Mouse (Mus musculus): ENCODE data around the gene Rpl27.
"Not testable (repeated sequence)": the region's sequence is repeated elsewhere in the genome, so short reads cannot be mapped to it uniquely, and the experiment has no call there.

Rpl27 gene

DNA sequence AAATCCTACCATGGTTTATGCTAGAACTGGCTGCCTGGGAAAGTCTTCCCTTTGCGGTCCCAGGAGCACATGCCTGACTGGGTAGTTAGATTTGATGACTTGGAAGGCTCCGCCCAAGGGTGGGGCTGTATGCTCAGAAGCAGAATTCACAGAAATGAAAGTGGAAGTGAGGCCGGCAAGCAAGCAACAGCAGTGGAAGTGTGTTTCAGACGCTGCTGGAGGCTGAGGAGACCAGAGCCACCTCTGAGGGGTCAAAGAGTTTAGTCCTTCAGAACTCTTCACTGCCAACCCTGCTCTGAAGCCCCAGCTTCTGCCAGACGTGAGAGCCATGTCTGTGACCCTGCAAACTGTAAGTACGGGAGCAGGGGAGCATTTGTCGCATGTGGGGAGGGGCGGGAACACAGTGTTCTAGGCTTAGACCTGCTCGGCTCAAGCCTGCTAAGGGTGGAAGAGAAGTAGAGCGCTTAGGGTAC, 6.2 kb downstream of the Rpl27 start, which contains the start of gene Ifi35:
TSS of gene Ifi35 (plus strand) at position 134 of the 473 bp plus-strand sequence.
- no peak for DNase-seq

DNA sequence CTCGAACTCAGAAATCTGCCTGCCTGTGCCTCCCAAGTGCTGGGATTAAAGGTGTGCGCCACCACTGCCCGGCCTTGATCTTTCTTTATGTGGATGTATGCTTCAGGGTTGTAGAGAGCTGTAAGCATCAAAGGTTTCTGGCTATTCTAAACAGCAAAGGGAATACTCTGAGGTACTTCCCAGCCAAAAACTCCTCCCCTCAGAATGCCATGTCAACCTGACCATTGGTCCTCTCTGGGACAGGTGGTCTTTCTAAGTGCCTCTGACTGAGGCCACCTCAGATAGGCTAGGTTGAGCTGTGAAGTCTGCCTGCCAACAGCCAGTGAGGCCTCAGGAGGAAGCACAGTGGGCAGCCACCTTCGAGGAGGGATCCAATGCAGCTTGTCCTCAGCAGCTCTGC, 6.8 kb downstream of the Rpl27 start:
- DNase-seq = no peak

DNA sequence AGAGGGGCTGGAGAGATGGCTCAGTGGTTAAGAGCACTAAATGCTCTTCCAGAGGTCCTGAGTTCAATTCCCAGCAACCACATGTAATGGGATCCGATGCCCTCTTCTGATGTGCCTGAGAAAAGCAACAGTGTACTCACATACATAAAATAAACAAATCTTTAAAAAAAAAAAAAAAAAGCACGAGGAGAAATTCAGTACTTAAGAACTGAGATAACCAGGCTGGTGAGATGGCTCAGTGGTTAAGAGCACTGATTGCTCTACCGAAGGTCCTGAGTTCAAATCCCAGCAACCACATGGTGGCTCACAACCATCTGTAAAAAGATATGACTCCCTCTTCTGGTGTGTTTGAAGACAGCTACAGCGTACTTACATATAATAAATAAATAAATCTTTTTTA, 7.5 kb downstream of the Rpl27 start:
- DNase-seq = not testable (repeated sequence)

DNA sequence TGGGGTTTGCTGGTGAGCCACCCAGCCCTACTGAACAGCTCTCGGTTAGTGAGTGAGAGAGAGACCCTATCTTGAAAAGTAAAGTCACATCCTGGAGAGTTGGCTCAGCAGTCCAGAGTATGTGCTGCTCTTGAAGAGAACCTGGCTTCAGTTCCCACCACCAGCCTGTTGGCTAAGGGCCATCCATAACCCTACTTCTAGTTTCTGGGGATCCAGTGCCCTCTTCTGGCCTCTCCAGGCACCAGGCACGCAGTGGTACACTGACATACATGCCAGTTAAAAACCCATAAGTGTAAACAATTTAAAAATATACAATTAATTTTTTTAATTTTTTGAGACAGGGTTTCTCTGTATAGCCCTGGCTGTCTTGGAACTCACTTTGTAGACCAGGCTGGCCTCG, 8.3 kb downstream of the Rpl27 start:
- no peak for DNase-seq

DNA sequence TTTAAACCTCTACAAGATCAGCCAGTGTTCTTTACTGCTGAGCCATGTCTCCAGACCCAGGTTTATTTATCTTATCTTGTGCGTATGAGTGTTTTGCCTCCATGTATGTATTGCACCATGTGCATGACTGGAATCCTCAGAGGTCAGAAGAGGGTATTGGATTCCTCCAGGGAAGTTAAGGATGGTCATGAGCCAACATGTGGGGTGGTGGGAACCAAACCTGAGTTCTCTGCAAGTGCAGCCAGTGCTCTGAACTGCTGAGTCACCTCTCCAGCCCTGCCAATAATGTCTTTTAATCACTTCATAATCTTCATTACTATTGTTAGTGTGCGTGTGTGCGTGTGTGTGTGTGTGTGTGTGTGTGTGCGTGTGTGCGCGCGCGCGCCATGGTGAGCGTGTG, 9.4 kb downstream of the Rpl27 start:
- no peak for DNase-seq

DNA sequence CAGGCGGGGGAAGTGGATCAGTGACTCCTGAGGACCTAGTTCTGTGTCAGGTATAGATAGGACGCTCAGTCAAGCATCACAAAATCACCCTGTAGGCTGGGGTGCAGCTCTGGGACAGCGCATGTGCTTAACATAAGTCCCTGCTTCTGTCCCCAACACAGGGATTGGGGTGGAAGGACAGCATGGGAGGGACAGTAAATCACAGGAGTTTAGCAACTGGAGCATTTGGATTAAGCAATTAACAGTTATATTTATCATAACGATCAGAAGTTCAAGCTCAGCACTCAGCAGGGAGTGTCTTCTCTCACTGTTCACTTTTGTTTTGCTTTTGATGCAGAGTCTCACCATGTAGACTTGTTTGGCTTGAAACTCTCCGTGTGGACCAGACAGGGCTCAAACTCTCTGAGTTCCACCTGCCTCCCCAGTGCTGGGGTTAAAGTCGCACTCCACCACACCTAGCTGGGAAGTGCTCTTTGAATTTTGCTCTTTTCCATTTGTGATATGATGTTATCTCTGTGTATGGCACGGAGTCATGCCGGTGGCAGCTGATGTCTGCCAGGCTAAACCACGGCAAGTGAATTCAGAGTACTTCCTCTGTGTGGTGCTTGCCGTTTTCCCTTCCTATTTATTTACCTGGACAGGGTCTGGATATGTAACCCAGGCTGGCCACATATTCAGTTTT, 10.1 kb downstream of the Rpl27 start:
- no peak for DNase-seq

DNA sequence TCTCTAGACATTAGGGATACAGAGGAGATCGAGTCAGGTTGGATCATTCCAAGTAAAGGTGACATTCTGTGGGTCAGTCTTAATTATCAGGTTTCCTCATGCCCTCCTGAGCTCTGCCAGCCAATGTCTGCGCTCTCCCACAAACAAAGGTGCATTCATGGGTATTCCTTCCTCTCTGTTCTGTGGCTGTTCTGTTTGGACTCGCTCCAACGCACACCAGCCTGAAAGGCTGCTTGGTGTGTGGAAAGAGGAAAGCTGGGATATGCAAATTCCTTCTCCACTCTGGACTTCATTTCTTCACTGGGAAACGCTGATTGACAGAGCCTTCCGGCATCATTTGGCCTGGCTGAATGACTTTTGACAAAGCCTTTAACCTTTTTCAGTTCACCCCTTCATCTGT, 12.6 kb downstream of the Rpl27 start:
- no peak for DNase-seq

DNA sequence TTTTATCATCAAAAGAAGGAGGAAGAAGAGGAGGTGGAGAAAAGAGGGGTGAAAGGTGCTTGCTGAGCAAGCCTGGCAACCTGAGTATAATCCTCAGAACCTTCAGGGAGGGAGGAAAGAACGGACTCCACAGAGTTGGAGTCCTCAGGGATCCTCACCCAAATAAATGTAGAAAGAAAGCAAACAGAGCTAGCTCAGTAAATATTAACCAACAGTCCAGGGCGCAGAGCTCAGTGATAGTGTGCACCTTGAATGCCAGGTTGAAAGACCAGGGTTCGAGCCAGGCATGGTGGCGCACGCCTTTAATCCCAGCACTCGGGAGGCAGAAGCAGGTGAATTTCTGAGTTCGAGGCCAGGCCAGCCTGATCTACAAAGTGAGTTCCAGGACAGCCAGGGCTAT, 13.5 kb downstream of the Rpl27 start:
- DNase-seq = no peak

DNA sequence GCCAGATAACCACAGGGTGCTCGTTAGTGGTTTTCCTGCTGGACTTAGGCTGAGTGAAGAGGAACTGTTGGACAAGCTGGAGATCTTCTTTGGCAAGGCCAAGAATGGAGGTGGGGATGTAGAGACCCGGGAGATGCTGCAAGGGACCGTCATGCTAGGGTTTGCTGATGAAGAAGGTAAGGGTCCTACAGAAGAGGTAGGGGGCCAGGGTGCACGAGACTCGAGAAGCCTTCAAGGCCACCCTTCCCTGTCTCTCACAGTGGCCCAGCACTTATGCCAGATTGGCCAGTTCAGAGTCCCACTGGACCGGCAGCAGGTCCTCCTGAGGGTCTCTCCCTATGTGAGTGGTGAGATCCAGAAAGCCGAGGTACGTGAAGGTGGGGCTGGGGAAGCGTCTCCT, 15.5 kb downstream of the Rpl27 start:
- no peak for DNase-seq

DNA sequence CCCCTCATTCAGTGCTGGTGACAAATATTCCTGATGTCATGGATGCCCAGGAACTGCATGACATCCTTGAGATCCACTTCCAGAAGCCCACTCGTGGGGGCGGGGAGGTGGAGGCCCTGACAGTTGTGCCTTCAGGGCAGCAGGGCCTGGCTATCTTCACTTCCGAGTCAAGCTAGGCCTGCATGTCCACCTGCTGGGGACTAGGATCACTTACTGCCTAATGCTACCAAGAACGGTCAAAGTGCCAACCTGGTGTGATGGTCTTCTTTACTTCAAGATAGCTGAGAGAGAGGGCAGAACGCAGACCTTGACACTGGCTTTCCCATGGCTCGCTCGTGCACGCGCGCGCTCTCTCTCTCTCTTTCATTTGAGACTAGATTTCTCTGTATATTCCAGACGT, 16.1 kb downstream of the Rpl27 start:
- no peak for DNase-seq

DNA sequence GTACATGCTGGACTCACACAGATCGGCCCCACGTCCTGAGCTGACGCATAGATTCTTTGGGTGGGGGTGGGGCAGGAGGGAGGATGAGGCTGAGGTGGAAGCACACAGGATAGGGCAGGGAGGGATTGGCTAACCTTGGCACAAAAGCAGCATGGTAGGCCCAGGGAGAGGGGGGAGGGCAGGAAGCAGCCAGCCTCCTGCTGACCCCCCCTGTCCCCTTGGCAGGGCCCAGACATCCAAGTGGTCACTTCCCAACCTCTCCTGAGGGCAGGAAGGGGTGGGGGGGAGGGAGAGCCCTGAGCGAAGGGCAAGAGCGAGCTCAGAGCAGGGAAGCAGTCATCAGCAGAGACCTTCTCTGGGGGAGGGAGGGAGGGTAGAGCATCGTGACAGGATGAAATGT, 17.6 kb downstream of the Rpl27 start:
- DNase-seq = no peak

DNA sequence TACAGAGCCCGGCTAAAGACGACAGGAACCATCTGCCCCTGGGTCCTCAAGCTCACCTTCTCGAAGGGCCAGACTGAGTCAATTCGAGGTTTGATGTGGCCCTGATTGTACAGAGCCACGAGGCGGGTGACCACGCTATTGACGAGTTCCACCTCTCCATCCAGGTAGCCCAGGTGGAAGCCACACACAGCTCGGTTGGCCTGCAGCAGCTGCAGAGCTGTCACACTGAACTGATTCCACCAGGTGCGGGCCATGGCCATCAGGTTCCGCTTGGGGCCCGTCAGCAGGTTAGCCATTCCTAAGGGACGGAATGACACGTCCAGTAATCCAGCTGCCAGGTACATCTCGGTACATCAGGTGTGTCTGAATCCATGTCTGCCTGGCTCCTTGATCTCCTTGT, 18.2 kb downstream of the Rpl27 start:
- DNase-seq = no peak

DNA sequence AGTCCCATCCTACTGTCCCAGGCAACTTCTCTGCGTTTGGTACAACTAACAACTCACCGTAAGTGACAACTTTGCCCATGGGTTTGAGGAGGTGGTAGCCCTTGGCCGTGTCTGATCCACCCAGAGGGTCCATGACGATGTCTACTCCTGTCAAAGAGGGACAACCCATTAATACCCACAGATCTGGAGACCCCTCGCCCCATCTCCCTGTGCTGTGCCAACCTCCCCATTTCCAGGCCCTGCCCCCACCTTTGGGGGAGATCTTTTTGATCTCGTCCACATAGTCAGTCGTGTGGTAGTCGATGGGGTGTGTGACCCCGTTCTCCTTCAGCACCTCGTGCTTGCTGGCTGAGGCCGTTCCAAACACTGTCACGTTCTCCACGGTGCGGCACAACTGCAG, 20.0 kb downstream of the Rpl27 start:
- no peak for DNase-seq

DNA sequence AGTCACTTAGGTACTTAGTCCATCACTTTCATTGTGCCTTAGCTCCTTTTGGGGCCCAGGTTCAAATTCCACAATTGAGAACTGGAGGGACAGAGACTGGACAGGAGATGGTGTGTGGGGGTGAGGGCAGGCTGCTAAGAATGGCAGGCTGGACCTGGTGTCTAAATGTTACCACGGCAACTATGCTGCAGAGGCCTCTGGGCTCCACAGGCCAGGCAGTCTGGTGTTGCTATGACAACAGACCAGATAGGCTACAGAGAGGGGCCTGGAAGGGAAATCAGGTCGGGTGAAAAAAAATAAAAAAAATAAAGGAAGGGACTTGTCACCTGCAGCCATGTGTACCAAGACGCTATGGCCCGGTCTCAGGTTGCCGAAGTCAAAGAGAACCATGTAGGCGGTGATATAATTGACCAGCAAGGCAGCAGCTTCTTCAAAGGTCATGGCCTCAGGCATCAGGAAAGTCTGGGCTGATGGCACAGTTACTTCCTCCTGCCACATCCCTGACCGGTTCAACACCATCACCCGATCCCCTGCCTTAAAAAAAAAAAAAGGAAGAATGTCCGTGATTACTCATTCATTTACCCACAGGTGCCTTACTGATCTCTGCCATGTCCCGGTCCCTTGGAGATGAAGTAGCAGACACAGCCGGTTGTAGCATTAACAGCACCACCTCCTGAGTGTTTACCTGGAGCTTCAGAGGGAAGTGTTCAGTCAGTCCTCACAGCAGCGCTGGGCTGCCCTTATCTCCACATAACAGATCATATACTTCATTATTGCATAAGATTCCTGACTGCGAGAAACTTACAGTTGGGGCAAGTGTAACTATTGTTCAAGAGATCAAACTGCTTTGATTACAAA, 20.7 kb downstream of the Rpl27 start:
- DNase-seq = no peak

DNA sequence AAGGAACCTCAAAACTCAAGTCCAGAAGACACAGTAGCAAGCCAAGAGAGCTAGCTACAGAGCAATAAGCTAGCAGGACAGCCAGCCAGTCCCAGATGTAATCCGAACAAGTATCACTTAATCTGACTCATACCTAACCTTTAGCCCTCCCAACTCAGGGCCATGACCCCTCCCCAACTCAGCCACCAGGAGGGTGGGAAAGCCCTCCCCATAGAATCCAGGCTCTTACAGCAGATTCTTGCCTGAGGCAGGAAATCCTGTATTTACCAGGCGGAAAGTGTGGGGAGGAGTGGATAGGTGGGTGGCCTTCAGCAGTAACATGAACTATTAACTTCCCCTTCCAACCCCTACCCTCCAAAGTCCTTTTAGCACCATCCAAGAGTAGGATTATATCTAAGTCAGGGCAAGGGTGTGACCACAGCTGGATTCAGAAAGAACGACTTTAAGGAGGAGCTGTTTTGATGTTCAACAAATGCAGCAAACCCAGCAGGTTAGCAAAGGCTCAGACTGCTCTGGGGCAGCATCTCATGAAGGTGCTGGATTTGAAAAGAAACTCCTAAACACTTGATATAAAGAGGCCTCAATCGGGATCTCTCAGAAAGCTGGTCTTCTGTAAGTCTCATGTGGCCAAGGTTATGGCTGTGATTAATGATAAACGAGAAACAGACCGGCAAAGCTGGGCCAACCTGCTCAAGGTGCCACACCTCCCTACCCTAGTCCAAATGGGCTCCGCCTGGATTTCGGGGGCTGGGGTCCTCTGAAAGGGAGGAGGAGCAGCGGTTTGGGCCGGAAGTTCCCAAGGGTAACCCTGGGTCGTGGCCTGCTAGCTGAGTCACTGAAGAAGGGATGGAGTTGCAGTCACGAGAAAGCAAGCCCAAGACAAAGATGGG, 22.4 kb downstream of the Rpl27 start, which contains the start of gene Rnd2:
TSS of gene Rnd2 (plus strand) at position 789 of the 890 bp plus-strand sequence.
- DNase-seq = no peak

DNA sequence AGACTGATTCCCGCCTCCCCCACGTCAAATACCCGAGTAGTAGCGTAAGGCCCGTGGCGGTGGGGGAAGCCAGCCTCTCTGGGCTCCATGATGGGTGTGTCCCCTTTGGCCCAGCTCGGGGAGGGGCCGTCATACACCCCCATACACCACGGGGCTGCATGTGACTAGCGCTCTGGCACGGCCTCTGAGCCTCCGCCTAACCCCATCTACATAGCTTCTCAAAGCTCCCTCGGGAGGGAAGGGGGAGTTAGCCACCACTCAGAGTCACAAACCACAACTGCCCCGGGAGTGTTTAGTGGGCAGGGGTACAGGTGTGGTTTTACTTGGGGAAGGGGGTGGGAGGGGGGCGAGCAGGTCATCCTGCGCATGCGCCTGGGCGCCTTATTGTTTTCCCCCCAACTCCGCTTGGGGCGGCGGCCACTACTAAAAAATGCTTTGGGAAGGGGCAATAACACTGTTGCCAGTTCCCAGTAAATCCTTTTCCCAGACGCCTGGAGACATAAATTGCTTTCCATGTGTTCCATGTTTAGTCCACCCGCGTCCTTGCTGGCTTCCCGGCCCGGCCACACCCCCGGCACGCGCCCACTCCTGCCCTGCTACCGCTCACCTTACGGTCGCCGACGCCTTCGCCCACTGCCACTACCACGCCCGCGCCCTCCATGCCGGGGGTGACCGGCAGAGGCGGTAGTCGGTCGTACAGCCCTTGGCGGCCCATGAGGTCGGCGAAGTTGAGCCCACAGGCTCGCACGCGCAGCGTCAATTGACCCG, 23.2 kb downstream of the Rpl27 start:
- no peak for DNase-seq

DNA sequence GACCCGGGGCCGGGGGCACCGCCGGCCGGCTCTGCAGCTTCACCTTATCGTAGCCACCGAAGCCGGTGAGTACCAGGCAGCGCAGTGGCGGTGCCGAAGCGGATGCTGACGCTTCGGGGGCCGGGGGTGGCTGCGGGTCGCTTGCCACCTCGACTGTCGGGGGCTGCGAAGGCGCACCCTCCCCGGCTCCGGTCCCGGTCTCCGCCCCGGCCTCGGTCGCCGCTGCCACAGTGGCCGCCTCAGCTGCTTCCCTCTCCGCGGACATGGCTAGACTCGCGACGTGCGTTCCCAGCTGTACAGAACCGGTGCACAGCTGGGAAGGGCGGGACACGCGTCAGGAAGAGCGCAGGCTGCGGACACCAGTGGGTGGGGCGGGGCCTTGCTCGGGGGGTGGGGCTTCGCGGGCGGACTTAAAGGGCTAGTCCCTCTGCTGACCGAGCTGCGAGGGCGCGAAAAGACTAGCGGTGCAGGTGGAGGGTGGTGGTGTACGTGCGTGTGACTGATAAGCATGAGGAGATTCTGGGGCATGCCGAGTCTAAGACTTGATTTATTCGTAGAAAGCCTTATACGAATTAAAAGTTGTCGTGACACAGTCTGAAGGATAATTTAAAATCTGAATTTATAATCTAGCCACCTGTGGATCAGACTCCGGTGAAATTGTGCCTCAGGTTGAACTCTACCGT, 23.9 kb downstream of the Rpl27 start, which contains the start of gene Vat1:
TSS of gene Vat1 (minus strand) at position 362 of the 683 bp plus-strand sequence.
- DNase-seq = no peak

DNA sequence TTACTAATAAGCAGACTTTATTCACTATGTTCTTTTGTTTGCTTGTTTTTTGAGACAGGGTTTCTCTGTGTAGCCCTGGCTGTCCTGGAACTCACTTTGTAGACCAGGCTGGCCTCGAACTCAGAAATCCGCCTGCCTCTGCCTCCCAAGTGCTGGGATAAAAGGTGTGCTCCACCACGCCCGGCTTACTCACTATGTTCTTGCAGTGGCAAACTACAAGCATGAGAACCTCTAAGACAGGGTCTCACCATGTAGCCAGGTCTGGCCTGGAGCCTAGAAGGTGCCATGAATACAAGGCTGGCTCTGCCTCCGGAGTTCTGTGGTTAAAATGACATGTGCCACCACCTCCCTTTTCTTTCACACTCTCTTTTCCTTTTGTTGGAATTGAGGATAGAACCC, 24.5 kb downstream of the Rpl27 start:
- not testable (repeated sequence) for DNase-seq

DNA sequence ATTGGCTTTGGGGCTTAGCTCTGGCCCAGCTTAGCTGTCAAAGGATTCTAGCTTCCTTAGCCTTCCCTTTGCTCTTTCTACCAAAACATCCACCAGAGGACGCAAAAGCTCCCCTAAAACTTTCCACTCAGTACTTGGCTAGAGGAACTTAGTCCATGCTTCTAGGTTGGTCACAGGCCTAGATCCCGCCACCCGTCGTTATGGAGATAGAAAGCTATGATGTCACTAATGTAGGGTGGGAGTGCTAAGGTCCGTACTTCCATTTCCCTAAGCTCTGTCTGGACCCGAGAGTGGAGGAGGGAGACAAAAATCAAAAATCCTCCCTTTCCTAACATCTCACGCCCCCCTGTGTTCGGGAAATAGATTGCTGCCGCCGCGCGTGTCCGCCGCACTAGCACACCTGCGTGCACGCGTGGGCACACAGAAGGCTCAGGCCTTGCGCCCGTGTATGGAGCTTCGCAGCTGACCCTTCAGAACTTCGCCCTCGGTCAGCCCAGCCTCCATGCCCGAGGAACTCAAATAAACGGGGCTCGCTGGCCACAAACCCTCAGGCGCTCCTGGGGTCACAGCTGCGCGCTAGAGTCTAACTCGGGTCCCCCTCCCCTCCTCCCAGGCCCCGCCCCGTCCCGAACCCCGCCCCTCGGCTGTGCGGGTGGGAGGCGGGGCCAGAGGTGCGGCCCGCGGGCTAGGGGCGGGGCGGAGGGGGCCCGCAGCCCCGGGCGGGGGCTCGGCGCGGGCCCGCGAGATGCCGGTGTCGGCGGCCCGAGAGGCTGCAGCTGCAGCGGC, 25.6 kb downstream of the Rpl27 start:
- peak; percentile 62 for DNase-seq

DNA sequence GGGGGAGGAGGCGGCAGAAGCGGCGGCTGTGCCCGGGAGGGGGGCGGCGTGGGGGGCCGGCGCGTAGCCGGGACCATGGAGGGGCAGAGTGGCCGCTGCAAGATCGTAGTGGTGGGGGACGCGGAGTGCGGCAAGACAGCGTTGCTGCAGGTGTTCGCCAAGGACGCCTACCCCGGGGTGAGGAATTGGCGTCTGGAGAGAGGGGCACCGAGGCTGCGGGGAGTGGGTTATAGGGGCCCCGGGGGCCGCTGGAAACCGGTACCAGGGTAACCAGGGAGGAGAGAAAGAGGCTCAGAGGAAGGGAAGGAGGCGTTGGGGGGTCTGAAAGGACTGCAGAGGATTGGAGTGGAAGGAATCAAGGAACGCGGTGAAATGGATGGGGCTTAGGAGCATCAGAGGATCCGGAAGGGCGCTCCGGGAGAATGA, 26.2 kb downstream of the Rpl27 start:
- DNase-seq = no peak

DNA sequence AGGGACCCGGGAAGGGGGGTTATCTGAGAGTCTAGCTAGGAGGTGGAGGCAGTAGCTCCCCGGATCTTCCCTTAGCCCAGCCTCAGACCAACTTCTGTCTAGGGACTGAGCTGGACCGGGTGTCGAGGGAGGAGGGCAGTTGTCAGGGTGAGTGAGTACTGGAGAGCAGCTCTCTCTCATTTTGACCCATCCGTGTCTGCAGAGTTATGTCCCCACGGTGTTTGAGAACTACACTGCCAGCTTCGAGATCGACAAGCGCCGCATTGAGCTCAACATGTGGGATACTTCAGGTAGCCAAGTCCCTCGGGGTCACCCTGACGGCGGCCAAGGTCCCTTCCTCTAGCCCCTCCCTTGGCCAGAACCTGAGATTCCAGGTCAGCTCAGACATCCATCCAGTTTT, 26.6 kb downstream of the Rpl27 start:
- no peak for DNase-seq
